ENCODE assay signal across 8 mouse cellular contexts in genomic region chrX:152001182-152001684, GRCm38 (mm10). TPM values are rescaled to one million over a fixed set of nuclear protein-coding genes. Genes with fewer than 3 reads are reported as not detected.
DNase-seq lines count a peak whose midpoint lies in the region; ATAC-seq and TF ChIP-seq lines count a peak whose summit lies in the region.

No protein-coding gene starts in this region.

- no peak overlapping the region; the same call in none of the 2 replicates for H3K9ac ChIP-seq in hindbrain, embryonic 16.5 days (ENCODE audit: low read depth, low read length)
- H3K9ac ChIP-seq in midbrain, embryonic 14.5 days (replicated peaks; ENCODE audit: low read length), result no peak overlapping the region

- DNase-seq in kidney, adult 2 months, result no peak
- DNase-seq in kidney, postnatal 4 days, result no peak
- peak; percentile 5 for DNase-seq in c-Kit-positive CD71-positive TER-119-positive erythroid progenitor cells, embryonic 14.5 days (ENCODE audit: low spot score)
- DNase-seq in midbrain, embryonic 14.5 days, result no peak
- no peak for DNase-seq in gastrocnemius, adult 8-10 months (ENCODE audit: low spot score in 2 of 2)
- DNase-seq in frontal cortex, postnatal 10 days (ENCODE audit: low spot score in 2 of 2), result no peak
- DNase-seq in kidney, adult 8-10 months, result no peak

- WGBS in kidney, adult 2 months, result 14% methylated on average over 9 of the region's 9 CpGs
- 41% methylated on average over 9 of the region's 9 CpGs for WGBS in hindbrain, embryonic 16.5 days
- 44% methylated on average over 9 of the region's 9 CpGs for WGBS in midbrain, embryonic 14.5 days

- no peaks in the 10 kb centered on the region for H3K9me3 ChIP-seq in hindbrain, embryonic 16.5 days (ENCODE audit: control insufficient read depth, low read length)
- no peaks in the 10 kb centered on the region for H3K9me3 ChIP-seq in midbrain, embryonic 14.5 days (ENCODE audit: control insufficient read depth, low read length)

- H3K36me3 ChIP-seq in kidney, adult 2 months (ENCODE audit: control insufficient read depth, insufficient read depth, low read length), result no peaks in the 10 kb centered on the region
- H3K36me3 ChIP-seq in hindbrain, embryonic 16.5 days (ENCODE audit: control insufficient read depth, insufficient read depth, low read length), result no peaks in the 10 kb centered on the region
- H3K36me3 ChIP-seq in midbrain, embryonic 14.5 days (ENCODE audit: control insufficient read depth, insufficient read depth, low read length), result 0 out of 2 replicates have a peak, but pooled peaks cover 9% of the 10 kb centered on the region

- H3K27ac ChIP-seq in kidney, adult 2 months (ENCODE audit: insufficient read depth, low read depth, low read length), result peak overlapping the region; percentile 85
- H3K27ac ChIP-seq in hindbrain, embryonic 16.5 days (ENCODE audit: low read depth, low read length), result no peak overlapping the region
- 0 out of 2 replicates have a peak overlapping the region, but pooled peaks have one; percentile 61 for H3K27ac ChIP-seq in midbrain, embryonic 14.5 days (replicated peaks; ENCODE audit: low read depth, low read length)

- H3K27me3 ChIP-seq in kidney, adult 2 months (replicated peaks; ENCODE audit: control insufficient read depth, insufficient read depth, low read length), result no peaks in the 10 kb centered on the region
- H3K27me3 ChIP-seq in hindbrain, embryonic 16.5 days (replicated peaks; ENCODE audit: control insufficient read depth, insufficient read depth, low read length), result peaks cover 14% of the 10 kb centered on the region
- peaks cover 6% of the 10 kb centered on the region; the same call in 1 of the 2 replicates for H3K27me3 ChIP-seq in midbrain, embryonic 14.5 days (ENCODE audit: control insufficient read depth, insufficient read depth, low read length)

- no peaks in the 10 kb centered on the region; the same call in 1 of the 2 replicates for H3K4me1 ChIP-seq in kidney, adult 2 months (ENCODE audit: control insufficient read depth, insufficient read depth, low read length)
- H3K4me1 ChIP-seq in hindbrain, embryonic 16.5 days (ENCODE audit: control insufficient read depth, insufficient read depth, low read depth, low read length), result 0 out of 2 replicates have a peak, but pooled peaks cover 2% of the 10 kb centered on the region
- H3K4me1 ChIP-seq in midbrain, embryonic 14.5 days (ENCODE audit: control insufficient read depth, insufficient read depth, low read length), result no peaks in the 10 kb centered on the region

- peak overlapping the region; percentile 42 for H3K4me3 ChIP-seq in kidney, adult 2 months (ENCODE audit: insufficient read depth, low read depth, low read length)
- peak overlapping the region; percentile 53 for H3K4me3 ChIP-seq in hindbrain, embryonic 16.5 days (ENCODE audit: low read length)
- H3K4me3 ChIP-seq in midbrain, embryonic 14.5 days (replicated peaks; ENCODE audit: low read depth, low read length), result peak overlapping the region; percentile 46

- TF ChIP-seq CTCF in kidney, adult 2 months (conservative IDR thresholded peaks at IDR 0.05; ENCODE audit: insufficient read depth, insufficient read length, low read depth, low read length), result no peak

- ATAC-seq in hindbrain, embryonic 16.5 days, result no peak; the same call in 1 of the 2 replicates
- ATAC-seq in midbrain, embryonic 14.5 days (ENCODE audit: low FRiP score, low TSS enrichment), result no peak

- no peak for TF ChIP-seq POLR2A in kidney, adult 2 months (IDR thresholded peaks at IDR 0.05; ENCODE audit: low read depth, low read length)

- peak overlapping the region; percentile 59 for H3K4me2 ChIP-seq in hindbrain, embryonic 16.5 days (ENCODE audit: low read length)
- H3K4me2 ChIP-seq in midbrain, embryonic 14.5 days (ENCODE audit: low read length), result peak overlapping the region; percentile 63

RNA-seq across cellular contexts. Expression of gene Hsd17b10, which starts 0.4 kb away (rescaled TPM):
- polyA plus RNA-seq in kidney, adult 2 months (2012; rRNA removed), result 154 and 168 TPM in 2 replicates
- polyA plus RNA-seq in hindbrain, embryonic 16.5 days (2015; fragmentation: Nextera tagmentation; extraction: Ambion mirVana), result 122 and 137 TPM in 2 replicates
- 106 and 111 TPM in 2 replicates for polyA plus RNA-seq in midbrain, embryonic 14.5 days (2014; fragmentation: Nextera tagmentation; extraction: Ambion mirVana)
- 100 to 1,000 TPM in 2 of 4 experiments, 10 to 100 TPM in 2; 77.2 to 121 (median 96.8) TPM for total RNA-seq in gastrocnemius, adult 8-10 months (2022)

RNA-seq across cellular contexts. Expression of gene Ribc1, which starts 14.9 kb away (rescaled TPM):
- polyA plus RNA-seq in kidney, adult 2 months (2012; rRNA removed), result 1.1 and 1.4 TPM in 2 replicates
- 1.9 TPM in 2 replicates for polyA plus RNA-seq in hindbrain, embryonic 16.5 days (2015; fragmentation: Nextera tagmentation; extraction: Ambion mirVana)
- polyA plus RNA-seq in midbrain, embryonic 14.5 days (2014; fragmentation: Nextera tagmentation; extraction: Ambion mirVana), result 2.0 and 2.8 TPM in 2 replicates
- total RNA-seq in gastrocnemius, adult 8-10 months (2022), result under 1 TPM in 3 of 4 experiments, not detected in 1; 0.24 to 0.75 (median 0.41) TPM

RNA-seq across cellular contexts. Expression of gene Smc1a, which starts 15.0 kb away (rescaled TPM):
- 18.5 and 18.6 TPM in 2 replicates for polyA plus RNA-seq in kidney, adult 2 months (2012; rRNA removed)
- polyA plus RNA-seq in hindbrain, embryonic 16.5 days (2015; fragmentation: Nextera tagmentation; extraction: Ambion mirVana), result 68.4 and 74.2 TPM in 2 replicates
- 50.2 and 83.1 TPM in 2 replicates for polyA plus RNA-seq in midbrain, embryonic 14.5 days (2014; fragmentation: Nextera tagmentation; extraction: Ambion mirVana)
- total RNA-seq in gastrocnemius, adult 8-10 months (2022), result 10 to 100 TPM in 3 of 4 experiments, 1 to 10 TPM in 1; 9.5 to 15.1 (median 12.4) TPM
